Mouse (Mus musculus): ENCODE data around the gene Vmn1r47. TPM values are rescaled to one million over a fixed set of nuclear protein-coding genes. Genes with fewer than 3 reads are reported as not detected.
"Not testable (repeated sequence)": the region's sequence is repeated elsewhere in the genome, so short reads cannot be mapped to it uniquely, and the experiment has no call there.

Vmn1r47 gene
- polyA plus RNA-seq (2016; fragmentation: Nextera tagmentation; extraction: Ambion mirVana), result not detected in 2 replicates

DNA sequence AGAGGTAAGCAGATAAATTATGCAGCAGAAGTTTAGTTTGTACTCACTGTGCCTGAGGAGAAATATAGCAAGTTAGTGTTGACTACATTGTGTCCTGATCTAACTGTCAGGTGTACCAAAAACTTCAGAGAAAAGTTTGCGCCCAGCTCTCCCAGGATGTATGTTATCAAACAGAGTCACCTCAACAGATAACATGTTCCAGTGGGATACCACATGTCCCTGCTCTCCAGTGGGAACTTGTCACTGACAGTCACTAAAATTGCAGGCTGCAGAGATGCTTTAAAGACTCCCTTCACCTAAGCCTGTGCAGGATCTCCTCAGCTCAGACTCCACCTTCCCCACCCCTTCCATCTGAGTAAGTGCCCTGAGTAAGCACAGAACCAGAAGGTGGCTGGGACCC, at the start of gene Vmn1r47:
TSS of gene Vmn1r47 (plus strand) at position 301 of the 400 bp plus-strand sequence.
- H3K4me1 ChIP-seq; H3K9ac ChIP-seq; H3K9me3 ChIP-seq; H3K36me3 ChIP-seq; H3K4me2 ChIP-seq (replicated peaks); H3K27me3 ChIP-seq; H3K4me3 ChIP-seq; H3K27ac ChIP-seq; ATAC-seq (ENCODE audit: insufficient number of reproducible peaks, insufficient read depth, low FRiP score, low TSS enrichment): not testable (repeated sequence)
- 89% methylated on average over 1 of the region's 1 CpGs for WGBS

DNA sequence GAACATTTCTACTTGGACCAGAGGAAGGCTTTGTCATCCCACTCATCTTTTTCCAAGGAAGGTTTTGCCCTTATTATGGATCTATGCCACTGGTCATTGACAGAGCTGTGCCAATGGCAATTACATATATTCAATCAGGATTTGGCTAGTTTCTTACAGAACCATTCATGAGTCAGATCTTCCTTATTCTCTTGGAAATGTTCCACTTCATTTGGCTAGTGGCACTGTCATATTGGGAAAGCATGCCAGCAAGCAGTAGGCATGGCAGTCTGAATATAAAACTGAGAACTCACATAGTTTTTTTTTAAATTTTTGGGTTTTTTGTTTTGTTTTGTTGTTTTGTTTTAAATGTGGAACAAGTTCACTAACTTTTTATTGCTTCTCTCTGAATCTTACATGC, 49.6 kb upstream of the Vmn1r47 start:
- Histone ChIP-seq H3K27me3 (no peaks in the 10 kb centered on the region), H3K4me1 (no peaks in the 10 kb centered on the region), H3K36me3 (no peaks in the 10 kb centered on the region)

DNA sequence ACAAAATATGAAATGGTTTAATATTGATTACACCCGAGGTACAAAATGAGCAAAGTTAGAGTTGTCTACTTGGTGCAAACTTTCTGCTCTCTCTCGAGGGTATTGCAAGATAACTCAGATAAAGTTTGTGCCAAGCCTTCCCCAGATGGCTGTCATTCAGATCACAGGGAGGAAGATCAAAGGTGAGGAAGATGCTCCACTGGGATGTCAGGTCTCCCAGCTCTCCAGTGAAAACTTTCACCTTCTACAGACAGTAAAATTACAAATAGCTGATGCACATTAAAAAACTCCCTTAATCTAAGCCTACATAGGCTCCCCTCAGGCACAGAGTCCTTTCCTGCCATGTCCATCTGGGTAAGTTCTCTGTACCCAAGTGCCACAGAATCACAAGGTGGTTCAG, 46.9 kb upstream of the Vmn1r47 start, which contains the start of gene Vmn1r46:
TSS of gene Vmn1r46 (plus strand) at position 301 of the 400 bp plus-strand sequence.
- 63% methylated on average over 2 of the region's 2 CpGs for WGBS
- ATAC-seq (ENCODE audit: insufficient number of reproducible peaks, insufficient read depth, low FRiP score, low TSS enrichment), result no peak
- no peak within 1 kb of the TSS for H3K4me3 ChIP-seq
- H3K4me2 ChIP-seq (replicated peaks), result no peak within 1 kb of the TSS
- no peaks in the 10 kb centered on the region for H3K27me3 ChIP-seq
- no peaks in the 10 kb centered on the region for H3K4me1 ChIP-seq
- H3K27ac ChIP-seq, result no peak within 1 kb of the TSS
- no peak within 1 kb of the TSS for H3K9ac ChIP-seq
- H3K9me3 ChIP-seq, result no peaks in the 10 kb centered on the region
- no peaks in the 10 kb centered on the region for H3K36me3 ChIP-seq

More for the DNA sequence above, 49.6 kb upstream of the Vmn1r47 start:
- Histone ChIP-seq H3K9me3 (no peaks in the 10 kb centered on the region), H3K4me2 (replicated peaks) (no peak overlapping the region), H3K9ac (no peak overlapping the region), H3K4me3 (no peak overlapping the region), H3K27ac (no peak overlapping the region)
- no peak for ATAC-seq (ENCODE audit: insufficient number of reproducible peaks, insufficient read depth, low FRiP score, low TSS enrichment)

DNA sequence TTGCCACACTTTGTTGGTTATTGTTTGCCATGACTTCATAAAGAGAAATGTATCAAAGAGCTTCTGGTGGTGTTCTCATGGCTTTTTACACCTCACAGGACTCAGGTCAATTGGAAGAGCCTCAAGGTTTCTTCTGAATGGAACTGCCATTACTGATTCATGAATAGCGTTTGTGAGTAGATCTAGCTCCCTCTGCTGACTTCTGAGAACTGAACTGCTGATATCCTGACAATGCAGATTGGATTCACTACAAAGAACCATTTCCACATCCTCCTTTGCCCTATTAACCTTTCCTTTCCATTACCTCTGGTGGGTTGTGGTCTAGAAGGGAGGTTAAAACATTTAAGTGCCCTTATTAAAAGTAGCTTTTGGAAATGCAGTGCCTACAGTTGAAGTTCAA, 30.0 kb upstream of the Vmn1r47 start:
- Histone ChIP-seq H3K9ac (no peak overlapping the region), H3K27ac (no peak overlapping the region), H3K4me2 (replicated peaks) (no peak overlapping the region), H3K4me3 (no peak overlapping the region), H3K9me3 (0 out of 2 replicates have a peak, but pooled peaks cover 4% of the 10 kb centered on the region), H3K4me1 (no peaks in the 10 kb centered on the region), H3K36me3 (no peaks in the 10 kb centered on the region), H3K27me3 (no peaks in the 10 kb centered on the region)
- whole genome bisulfite sequencing, result 16% methylated on average over 1 of the region's 1 CpGs
- no peak for ATAC-seq (ENCODE audit: insufficient number of reproducible peaks, insufficient read depth, low FRiP score, low TSS enrichment)

DNA sequence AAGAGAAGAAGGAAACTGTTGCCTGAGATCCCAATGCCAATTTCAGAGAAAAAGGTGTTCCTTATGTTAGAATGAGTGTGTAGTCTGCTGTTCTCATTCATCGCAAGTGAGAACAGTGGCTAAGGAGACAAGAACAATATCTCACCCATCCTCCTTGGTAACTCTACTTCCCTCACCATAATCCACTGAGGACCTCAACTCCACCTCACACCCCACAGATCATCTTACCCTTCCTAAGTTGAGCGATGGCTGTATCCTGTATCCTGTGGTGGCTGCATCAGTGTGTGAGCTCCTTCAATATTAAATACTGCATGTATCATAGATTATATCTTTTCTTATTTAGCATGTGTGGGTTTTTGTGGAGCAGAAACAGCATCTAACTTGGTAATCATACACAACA, 20.8 kb downstream of the Vmn1r47 start, which contains the start of gene Vmn1r48:
TSS of gene Vmn1r48 (minus strand) at position 101 of the 400 bp plus-strand sequence.
- H3K27me3 ChIP-seq; H3K9ac ChIP-seq; H3K36me3 ChIP-seq; H3K4me1 ChIP-seq; H3K9me3 ChIP-seq; H3K4me2 ChIP-seq (replicated peaks); H3K27ac ChIP-seq; H3K4me3 ChIP-seq; ATAC-seq (ENCODE audit: insufficient number of reproducible peaks, insufficient read depth, low FRiP score, low TSS enrichment): not testable (repeated sequence)
- WGBS, result no CpG with 5 or more reads among the region's 2 CpGs

Other genes with a start within 250 kb of the Vmn1r47 start
- not detected in 2 replicates for gene Vmn1r42, start 139.7 kb upstream of the Vmn1r47 start, polyA plus RNA-seq (2016; fragmentation: Nextera tagmentation; extraction: Ambion mirVana)
- gene Vmn1r43, start 139.7 kb upstream of the Vmn1r47 start, polyA plus RNA-seq (2016; fragmentation: Nextera tagmentation; extraction: Ambion mirVana), result not detected in 2 replicates
- gene Vmn1r44, start 132.5 kb upstream of the Vmn1r47 start, polyA plus RNA-seq (2016; fragmentation: Nextera tagmentation; extraction: Ambion mirVana), result not detected in 2 replicates
- not detected in 2 replicates for gene Vmn1r45, start 75.5 kb upstream of the Vmn1r47 start, polyA plus RNA-seq (2016; fragmentation: Nextera tagmentation; extraction: Ambion mirVana)
- gene Vmn1r46, start 46.8 kb upstream of the Vmn1r47 start, polyA plus RNA-seq (2016; fragmentation: Nextera tagmentation; extraction: Ambion mirVana), result not detected in 2 replicates
- not detected in 2 replicates for gene Vmn1r48, start 20.7 kb downstream of the Vmn1r47 start, polyA plus RNA-seq (2016; fragmentation: Nextera tagmentation; extraction: Ambion mirVana)
- not detected in 2 replicates for gene Vmn1r49, start 62.4 kb downstream of the Vmn1r47 start, polyA plus RNA-seq (2016; fragmentation: Nextera tagmentation; extraction: Ambion mirVana)
- not detected in 2 replicates for gene Vmn1r50, start 85.3 kb downstream of the Vmn1r47 start, polyA plus RNA-seq (2016; fragmentation: Nextera tagmentation; extraction: Ambion mirVana)
- gene Vmn1r51, start 106.4 kb downstream of the Vmn1r47 start, polyA plus RNA-seq (2016; fragmentation: Nextera tagmentation; extraction: Ambion mirVana), result not detected in 2 replicates
- gene Vmn1r52, start 158.7 kb downstream of the Vmn1r47 start, polyA plus RNA-seq (2016; fragmentation: Nextera tagmentation; extraction: Ambion mirVana), result not detected in 2 replicates
- gene V1ra8, start 186.6 kb downstream of the Vmn1r47 start, polyA plus RNA-seq (2016; fragmentation: Nextera tagmentation; extraction: Ambion mirVana), result not detected in 2 replicates
- not detected in 2 replicates for gene Vmn1r53, start 208.3 kb downstream of the Vmn1r47 start, polyA plus RNA-seq (2016; fragmentation: Nextera tagmentation; extraction: Ambion mirVana)
- gene Vmn1r54, start 230.2 kb downstream of the Vmn1r47 start, polyA plus RNA-seq (2016; fragmentation: Nextera tagmentation; extraction: Ambion mirVana), result not detected in 2 replicates